Mouse (Mus musculus) midbrain, embryonic 11.5 days (tissue): ENCODE results near the gene Map2k4. TPM values are rescaled to one million over a fixed set of nuclear protein-coding genes. Genes with fewer than 3 reads are reported as not detected.
A peak's percentile ranks its signal among the peaks of the same experiment; 100 is the strongest.

Experiments used
- ATAC-seq: fragments of 200-750 bp; cut with Nextera tagmentation; 2 replicates; pipeline ENCODE4 v1.8.0; 2017; ENCODE audit warnings: moderate TSS enrichment, moderate library complexity; ENCODE audit not compliant: low FRiP score
- DNase-seq: peaks from one replicate; pipeline ENCODE4 v3.0.0; 2015; ENCODE audit warnings: low spot score; ENCODE audit errors: missing footprints
- H3K27ac ChIP-seq: fragments of 300-500 bp; sonication (generic); 2 replicates; pipeline ENCODE4 v1.5.1; 2014; ENCODE audit warnings: low read depth, low read length
- H3K27me3 ChIP-seq: fragments of 300-500 bp; sonication (generic); 2 replicates; pipeline ENCODE4 v1.6.1; 2014; ENCODE audit warnings: mild to moderate bottlenecking, low read length, moderate library complexity, mixed read lengths; ENCODE audit not compliant: control insufficient read depth, insufficient read depth
- H3K36me3 ChIP-seq: fragments of 300-500 bp; sonication (generic); 2 replicates; pipeline ENCODE4 v1.6.1; 2014; ENCODE audit warnings: mild to moderate bottlenecking, low read length, moderate library complexity, mixed read lengths; ENCODE audit not compliant: control insufficient read depth, insufficient read depth
- H3K4me1 ChIP-seq: fragments of 300-500 bp; sonication (generic); 2 replicates; pipeline ENCODE4 v1.6.1; 2014; ENCODE audit warnings: low read length; ENCODE audit not compliant: control insufficient read depth, insufficient read depth
- H3K4me2 ChIP-seq: fragments of 300-500 bp; sonication (generic); 2 replicates; pipeline ENCODE4 v1.6.1; 2014; ENCODE audit warnings: mild to moderate bottlenecking, moderate library complexity
- H3K4me3 ChIP-seq: fragments of 300-500 bp; sonication (generic); 2 replicates; pipeline ENCODE4 v1.5.1; 2014; ENCODE audit warnings: low read depth, low read length
- H3K9ac ChIP-seq: fragments of 300-500 bp; sonication (generic); 2 replicates; pipeline ENCODE4 v1.6.1; 2014; ENCODE audit warnings: low read length
- H3K9me3 ChIP-seq: fragments of 300-500 bp; sonication (generic); 2 replicates; pipeline ENCODE4 v1.6.1; 2016; ENCODE audit warnings: low read length; ENCODE audit not compliant: control insufficient read depth
- WGBS: fragments of 180-500 bp; shearing (Covaris S2); extraction: QIAGEN DNeasy Blood & Tissue Kit; methylation state at CpG from one replicate; pipeline ENCODE4 v1.1.7; 2014; 5-methylcytosine and 5-hydroxymethylcytosine counted together
- polyA plus RNA-seq: library from polyadenylated mRNA; unstranded; fragments of >200 nt; fragmentation: Nextera tagmentation; extraction: Ambion mirVana; gene quantifications from 2 replicates; pipeline ENCODE4 v1.2.1, GENCODE M21; 2014

Gene Map2k4
- polyA plus RNA-seq, 1 experiment from 2014 or later: 85.2 TPM

GRCm38 (mm10) chr11:65779578-65779977, 8.5 kb downstream of the Map2k4 start:
- Histone ChIP-seq H3K4me1 (no peaks in the 10 kb centered on the region), H3K9me3 (no peaks in the 10 kb centered on the region), H3K36me3 (0 out of 2 replicates have a peak, but pooled peaks cover 2% of the 10 kb centered on the region), H3K9ac (no peak overlapping the region), H3K4me2 (no peak overlapping the region), H3K4me3 (no peak overlapping the region), H3K27me3 (no peaks in the 10 kb centered on the region), H3K27ac (no peak overlapping the region)
- DNase-seq: no peak
- WGBS: 100% methylated on average over 1 of the region's 1 CpGs
- no peak for ATAC-seq

- Histone ChIP-seq H3K4me2 (no peak overlapping the region), H3K9me3 (no peaks in the 10 kb centered on the region), H3K27me3 (no peaks in the 10 kb centered on the region), H3K4me3 (no peak overlapping the region), H3K4me1 (no peaks in the 10 kb centered on the region), H3K9ac (no peak overlapping the region), H3K27ac (no peak overlapping the region), H3K36me3 (0 out of 2 replicates have a peak, but pooled peaks cover 2% of the 10 kb centered on the region)
- DNase-seq: no peak
- no peak for ATAC-seq
- 91% methylated on average over 1 of the region's 1 CpGs for WGBS
These were observed 9.0 kb downstream of the Map2k4 start for GRCm38 (mm10) chr11:65779066-65779465.

- no peaks in the 10 kb centered on the region for H3K4me1 ChIP-seq
- no peak overlapping the region for H3K9ac ChIP-seq
- H3K4me3 ChIP-seq: no peak overlapping the region
- 0 out of 2 replicates have a peak, but pooled peaks cover 2% of the 10 kb centered on the region for H3K36me3 ChIP-seq
- no peaks in the 10 kb centered on the region for H3K9me3 ChIP-seq
- WGBS: 86% methylated on average over 5 of the region's 5 CpGs
- peak; percentile 31 for DNase-seq
- no peak overlapping the region for H3K27ac ChIP-seq
- no peak for ATAC-seq
- H3K4me2 ChIP-seq: no peak overlapping the region
- H3K27me3 ChIP-seq: no peaks in the 10 kb centered on the region
These were observed 10.3 kb downstream of the Map2k4 start for GRCm38 (mm10) chr11:65777810-65778209.

- H3K27ac ChIP-seq: no peak overlapping the region
- no peak overlapping the region for H3K4me2 ChIP-seq
These were observed 11.0 kb downstream of the Map2k4 start for GRCm38 (mm10) chr11:65776906-65777611.

GRCm38 (mm10) chr11:65773946-65774656, 14.0 kb downstream of the Map2k4 start:
- Histone ChIP-seq H3K9me3 (no peaks in the 10 kb centered on the region), H3K27me3 (no peaks in the 10 kb centered on the region), H3K4me1 (no peaks in the 10 kb centered on the region), H3K36me3 (no peaks in the 10 kb centered on the region), H3K27ac (no peak overlapping the region), H3K4me3 (no peak overlapping the region), H3K9ac (no peak overlapping the region), H3K4me2 (no peak overlapping the region)
- ATAC-seq (no peak), DNase-seq (peak; percentile 39)
- WGBS: 78% methylated on average over 6 of the region's 6 CpGs

More at GRCm38 (mm10) chr11:65776906-65777611, 11.0 kb downstream of the Map2k4 start:
- Histone ChIP-seq H3K9me3 (no peaks in the 10 kb centered on the region), H3K9ac (no peak overlapping the region), H3K4me3 (no peak overlapping the region), H3K36me3 (0 out of 2 replicates have a peak, but pooled peaks cover 2% of the 10 kb centered on the region), H3K4me1 (no peaks in the 10 kb centered on the region), H3K27me3 (no peaks in the 10 kb centered on the region)
- ATAC-seq: no peak
- peak; percentile 65 for DNase-seq
- 75% methylated on average over 2 of the region's 2 CpGs for whole genome bisulfite sequencing

GRCm38 (mm10) chr11:65773535-65773934, 14.6 kb downstream of the Map2k4 start:
- peak; percentile 75 for DNase-seq
- 87% methylated on average over 2 of the region's 2 CpGs for WGBS

GRCm38 (mm10) chr11:65771546-65771945, 16.6 kb downstream of the Map2k4 start:
- Histone ChIP-seq H3K27me3 (no peaks in the 10 kb centered on the region), H3K36me3 (no peaks in the 10 kb centered on the region), H3K9me3 (no peaks in the 10 kb centered on the region), H3K9ac (no peak overlapping the region), H3K27ac (no peak overlapping the region), H3K4me2 (no peak overlapping the region), H3K4me3 (no peak overlapping the region), H3K4me1 (no peaks in the 10 kb centered on the region)
- DNase-seq (peak; percentile 23), ATAC-seq (no peak)
- WGBS: 94% methylated on average over 1 of the region's 1 CpGs

More at GRCm38 (mm10) chr11:65773535-65773934, 14.6 kb downstream of the Map2k4 start:
- Histone ChIP-seq H3K4me2 (no peak overlapping the region), H3K4me3 (no peak overlapping the region), H3K27ac (no peak overlapping the region), H3K4me1 (no peaks in the 10 kb centered on the region), H3K9me3 (no peaks in the 10 kb centered on the region), H3K27me3 (no peaks in the 10 kb centered on the region), H3K36me3 (no peaks in the 10 kb centered on the region), H3K9ac (no peak overlapping the region)
- ATAC-seq: no peak

- 90% methylated on average over 5 of the region's 5 CpGs for WGBS
These were observed 18.1 kb downstream of the Map2k4 start for GRCm38 (mm10) chr11:65769990-65770389.

GRCm38 (mm10) chr11:65768445-65768844, 19.7 kb downstream of the Map2k4 start:
- Histone ChIP-seq H3K4me2 (no peak overlapping the region), H3K36me3 (no peaks in the 10 kb centered on the region), H3K27ac (no peak overlapping the region), H3K4me3 (no peak overlapping the region), H3K9me3 (no peaks in the 10 kb centered on the region), H3K27me3 (no peaks in the 10 kb centered on the region), H3K9ac (no peak overlapping the region), H3K4me1 (no peaks in the 10 kb centered on the region)
- DNase-seq: no peak
- ATAC-seq: no peak

More at GRCm38 (mm10) chr11:65769990-65770389, 18.1 kb downstream of the Map2k4 start:
- Histone ChIP-seq H3K36me3 (no peaks in the 10 kb centered on the region), H3K9ac (no peak overlapping the region), H3K4me3 (no peak overlapping the region), H3K4me2 (no peak overlapping the region), H3K4me1 (no peaks in the 10 kb centered on the region), H3K27ac (no peak overlapping the region), H3K27me3 (no peaks in the 10 kb centered on the region), H3K9me3 (no peaks in the 10 kb centered on the region)
- no peak for ATAC-seq
- peak; percentile 81 for DNase-seq
